Mouse (Mus musculus): ENCODE data around the gene Prss53.

- TF ChIP-seq CTCF (IDR thresholded peaks at IDR 0.05) (peak; percentile 75), EP300 (IDR thresholded peaks at IDR 0.05) (no peak)
Measured at GRCm38 (mm10) chr7:127896384-127896783, 5.6 kb upstream of the Prss53 start.
